Mouse (Mus musculus): ENCODE results near the gene Zfp961. TPM values are rescaled to one million over a fixed set of nuclear protein-coding genes. Genes with fewer than 3 reads are reported as not detected.
"Not testable (repeated sequence)": the region's sequence is repeated elsewhere in the genome, so short reads cannot be mapped to it uniquely, and the experiment has no call there.

The Zfp961 gene
- polyA plus RNA-seq, 1 experiment from 2014 or later, result 16.2 TPM

DNA sequence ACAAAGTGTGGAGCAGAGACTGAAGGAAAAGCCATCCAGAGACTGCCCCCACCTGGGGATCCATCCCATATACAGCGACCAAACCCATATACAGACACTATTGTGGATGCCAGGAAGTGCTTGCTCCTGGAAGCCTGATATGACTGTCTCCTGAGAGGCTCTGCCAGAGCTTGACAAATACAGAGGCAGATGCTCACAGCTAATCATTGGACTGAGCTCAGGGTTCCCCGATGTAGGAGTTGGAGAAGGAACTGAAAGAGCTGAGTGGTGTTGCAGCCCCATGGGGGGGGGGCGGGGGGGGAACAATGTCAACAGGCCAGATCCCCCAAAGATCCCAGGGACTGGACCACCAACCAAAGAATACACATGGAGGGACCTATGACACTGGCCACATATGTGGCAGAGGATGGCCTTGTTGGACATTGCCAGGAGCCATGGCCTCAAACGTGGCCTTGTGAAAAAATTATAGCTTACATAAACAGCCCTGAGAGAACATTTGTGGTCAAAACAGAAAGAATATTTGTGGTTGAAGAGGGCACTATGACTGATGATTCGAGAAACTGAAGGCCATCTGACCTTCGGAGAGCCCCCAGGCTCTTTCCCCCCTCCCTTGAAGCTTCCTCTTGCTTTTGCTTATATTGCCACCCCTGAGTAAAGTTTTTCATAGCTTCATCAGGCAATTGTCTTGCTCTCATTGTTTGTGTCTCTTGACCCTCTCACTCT is 62.8 kb downstream of the Zfp961 start:
- not testable (repeated sequence) for H3K4me1 ChIP-seq (ENCODE audit: control insufficient read depth, insufficient read depth, low read length); H3K4me3 ChIP-seq (ENCODE audit: low read depth, low read length); H3K9ac ChIP-seq (ENCODE audit: low read depth, low read length); H3K27me3 ChIP-seq (replicated peaks; ENCODE audit: control insufficient read depth, insufficient read depth, low read length); ATAC-seq (ENCODE audit: low read depth); H3K9me3 ChIP-seq (ENCODE audit: control insufficient read depth, low read length); H3K27ac ChIP-seq (replicated peaks; ENCODE audit: low read depth, low read length); H3K36me3 ChIP-seq (ENCODE audit: control insufficient read depth, insufficient read depth, low read length); DNase-seq (ENCODE audit: low spot score); H3K4me2 ChIP-seq (ENCODE audit: low read depth, low read length)
- 66% methylated on average over 5 of the region's 6 CpGs for WGBS

DNA sequence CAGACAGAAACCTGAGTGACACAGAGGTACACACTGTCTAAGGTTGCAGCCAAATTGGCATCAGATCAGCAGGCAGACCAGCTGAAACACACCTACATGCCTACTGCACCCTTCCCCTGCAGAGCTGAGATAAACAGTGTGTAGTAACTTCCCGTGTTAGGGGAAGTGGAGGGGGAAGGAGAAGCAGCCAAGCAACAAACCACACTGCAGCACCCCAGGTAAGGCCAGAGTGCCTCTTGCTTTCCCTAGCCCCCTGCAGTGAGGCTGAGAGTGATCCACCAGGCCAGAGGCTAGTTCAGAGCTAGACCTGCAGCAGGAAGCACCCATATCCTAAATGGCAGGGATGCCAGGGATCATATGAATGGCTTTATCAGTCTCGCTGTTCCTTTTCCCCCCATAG is 66.5 kb downstream of the Zfp961 start:
- 54% methylated on average over 2 of the region's 2 CpGs for WGBS
- not testable (repeated sequence) for H3K4me2 ChIP-seq (ENCODE audit: low read depth, low read length); H3K27ac ChIP-seq (replicated peaks; ENCODE audit: low read depth, low read length); H3K36me3 ChIP-seq (ENCODE audit: control insufficient read depth, insufficient read depth, low read length); H3K4me3 ChIP-seq (ENCODE audit: low read depth, low read length); H3K9me3 ChIP-seq (ENCODE audit: control insufficient read depth, low read length); ATAC-seq (ENCODE audit: low read depth); DNase-seq (ENCODE audit: low spot score); H3K27me3 ChIP-seq (replicated peaks; ENCODE audit: control insufficient read depth, insufficient read depth, low read length); H3K4me1 ChIP-seq (ENCODE audit: control insufficient read depth, insufficient read depth, low read length); H3K9ac ChIP-seq (ENCODE audit: low read depth, low read length)

DNA sequence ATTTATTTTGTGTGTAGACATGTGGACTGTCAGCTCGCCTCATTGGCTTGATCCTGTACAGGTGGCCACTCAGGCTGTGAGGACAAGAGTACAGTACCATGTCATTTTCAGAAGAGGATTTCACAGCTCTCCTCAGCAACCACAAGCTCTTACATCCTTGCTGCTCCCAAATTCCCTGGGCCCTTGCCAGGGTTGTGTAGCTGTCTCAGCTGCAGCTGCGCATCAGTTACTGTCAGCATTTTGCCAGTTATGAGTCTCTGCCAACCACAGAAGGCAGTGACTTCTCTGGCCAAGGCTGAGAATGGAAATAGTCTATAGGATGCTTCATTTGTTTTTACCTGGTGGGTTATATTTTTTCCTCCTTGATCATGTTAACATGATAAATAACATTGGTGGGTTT is 67.3 kb downstream of the Zfp961 start:
- no peaks in the 10 kb centered on the region for H3K4me1 ChIP-seq (ENCODE audit: control insufficient read depth, insufficient read depth, low read length)
- H3K4me2 ChIP-seq (ENCODE audit: low read depth, low read length), result no peak overlapping the region
- H3K9ac ChIP-seq (ENCODE audit: low read depth, low read length), result no peak overlapping the region
- H3K4me3 ChIP-seq (ENCODE audit: low read depth, low read length), result no peak overlapping the region
- no peak overlapping the region for H3K27ac ChIP-seq (replicated peaks; ENCODE audit: low read depth, low read length)
- 65% methylated on average over 2 of the region's 2 CpGs for WGBS
- DNase-seq (ENCODE audit: low spot score) (peak; percentile 6), ATAC-seq (ENCODE audit: low read depth) (no peak)
- H3K9me3 ChIP-seq (ENCODE audit: control insufficient read depth, low read length), result no peaks in the 10 kb centered on the region
- H3K27me3 ChIP-seq (replicated peaks; ENCODE audit: control insufficient read depth, insufficient read depth, low read length), result no peaks in the 10 kb centered on the region
- H3K36me3 ChIP-seq (ENCODE audit: control insufficient read depth, insufficient read depth, low read length), result no peaks in the 10 kb centered on the region

DNA sequence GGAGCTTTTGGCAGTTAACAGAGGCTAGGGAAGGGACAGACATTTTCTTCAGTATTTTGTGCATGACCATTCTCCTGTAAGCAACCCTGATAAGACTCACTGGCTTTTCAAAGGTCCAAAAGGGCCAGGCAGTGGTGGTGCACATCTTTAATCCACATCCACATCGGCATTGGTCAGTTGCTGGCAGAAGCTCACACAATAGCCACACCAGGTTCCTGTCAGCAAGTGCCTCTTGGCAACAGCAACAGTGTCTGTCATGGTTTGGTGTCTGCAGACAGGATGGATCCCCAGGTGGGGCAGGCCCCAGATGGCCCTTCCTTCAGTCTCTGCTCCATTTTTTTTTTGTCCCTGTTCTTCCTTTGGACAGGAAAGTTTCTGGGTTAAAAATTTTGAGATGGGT is 68.2 kb downstream of the Zfp961 start:
- not testable (repeated sequence) for H3K4me1 ChIP-seq (ENCODE audit: control insufficient read depth, insufficient read depth, low read length); H3K9me3 ChIP-seq (ENCODE audit: control insufficient read depth, low read length); H3K4me2 ChIP-seq (ENCODE audit: low read depth, low read length); ATAC-seq (ENCODE audit: low read depth); H3K27ac ChIP-seq (replicated peaks; ENCODE audit: low read depth, low read length); H3K9ac ChIP-seq (ENCODE audit: low read depth, low read length); H3K4me3 ChIP-seq (ENCODE audit: low read depth, low read length); H3K36me3 ChIP-seq (ENCODE audit: control insufficient read depth, insufficient read depth, low read length); H3K27me3 ChIP-seq (replicated peaks; ENCODE audit: control insufficient read depth, insufficient read depth, low read length); DNase-seq (ENCODE audit: low spot score)
- 81% methylated on average over 1 of the region's 1 CpGs for WGBS

DNA sequence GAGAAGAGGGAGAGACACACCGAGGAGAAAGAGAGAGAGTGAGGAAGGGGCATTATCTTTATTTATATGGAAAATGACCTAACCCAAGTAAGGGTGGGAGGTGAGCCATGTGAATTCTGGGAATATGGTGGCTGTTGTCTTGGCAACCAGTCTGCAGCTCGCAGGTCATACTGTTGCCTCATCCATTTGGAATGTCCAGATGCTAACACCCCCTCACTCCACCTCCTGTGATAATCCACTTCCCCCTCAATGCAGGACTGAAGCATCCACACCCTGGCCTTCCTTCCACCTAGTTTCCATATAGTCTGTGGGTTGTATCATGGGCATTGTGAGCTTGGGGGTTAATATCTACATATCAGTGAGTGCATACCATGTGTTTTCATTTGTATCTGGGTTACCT is 69.0 kb downstream of the Zfp961 start:
- Histone ChIP-seq H3K4me3 (ENCODE audit: low read depth, low read length) (no peak overlapping the region), H3K4me1 (ENCODE audit: control insufficient read depth, insufficient read depth, low read length) (no peaks in the 10 kb centered on the region), H3K36me3 (ENCODE audit: control insufficient read depth, insufficient read depth, low read length) (no peaks in the 10 kb centered on the region), H3K27me3 (replicated peaks; ENCODE audit: control insufficient read depth, insufficient read depth, low read length) (no peaks in the 10 kb centered on the region), H3K9me3 (ENCODE audit: control insufficient read depth, low read length) (0 out of 2 replicates have a peak, but pooled peaks cover 2% of the 10 kb centered on the region), H3K9ac (ENCODE audit: low read depth, low read length) (no peak overlapping the region), H3K4me2 (ENCODE audit: low read depth, low read length) (no peak overlapping the region), H3K27ac (replicated peaks; ENCODE audit: low read depth, low read length) (no peak overlapping the region)
- no peak for ATAC-seq (ENCODE audit: low read depth)
- DNase-seq (ENCODE audit: low spot score), result no peak
- WGBS, result 64% methylated on average over 2 of the region's 2 CpGs

DNA sequence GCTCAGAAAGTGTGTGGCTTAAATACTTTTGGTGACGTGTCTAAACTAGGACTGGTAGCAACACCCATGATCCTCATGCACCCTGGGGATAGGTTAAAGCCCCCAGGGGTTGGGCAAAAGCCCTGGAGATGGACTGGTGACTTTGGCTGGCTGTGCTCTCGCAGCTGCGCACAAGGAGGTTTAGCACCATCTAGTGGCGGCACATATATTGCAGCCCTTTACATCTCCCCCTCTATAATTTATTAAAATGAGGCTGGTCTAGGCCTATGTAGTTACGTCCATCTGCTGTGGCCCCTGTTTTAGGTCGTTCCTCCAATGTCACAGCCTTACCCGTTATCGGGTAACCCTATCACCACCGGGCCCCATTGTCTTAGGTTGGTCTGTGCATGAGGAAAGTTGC is 74.0 kb downstream of the Zfp961 start:
- not testable (repeated sequence) for H3K27ac ChIP-seq (replicated peaks; ENCODE audit: low read depth, low read length); H3K9ac ChIP-seq (ENCODE audit: low read depth, low read length); ATAC-seq (ENCODE audit: low read depth); H3K4me3 ChIP-seq (ENCODE audit: low read depth, low read length); H3K9me3 ChIP-seq (ENCODE audit: control insufficient read depth, low read length); H3K4me1 ChIP-seq (ENCODE audit: control insufficient read depth, insufficient read depth, low read length); H3K36me3 ChIP-seq (ENCODE audit: control insufficient read depth, insufficient read depth, low read length); H3K4me2 ChIP-seq (ENCODE audit: low read depth, low read length); DNase-seq (ENCODE audit: low spot score); H3K27me3 ChIP-seq (replicated peaks; ENCODE audit: control insufficient read depth, insufficient read depth, low read length)
- 5% methylated on average over 4 of the region's 9 CpGs for WGBS

DNA sequence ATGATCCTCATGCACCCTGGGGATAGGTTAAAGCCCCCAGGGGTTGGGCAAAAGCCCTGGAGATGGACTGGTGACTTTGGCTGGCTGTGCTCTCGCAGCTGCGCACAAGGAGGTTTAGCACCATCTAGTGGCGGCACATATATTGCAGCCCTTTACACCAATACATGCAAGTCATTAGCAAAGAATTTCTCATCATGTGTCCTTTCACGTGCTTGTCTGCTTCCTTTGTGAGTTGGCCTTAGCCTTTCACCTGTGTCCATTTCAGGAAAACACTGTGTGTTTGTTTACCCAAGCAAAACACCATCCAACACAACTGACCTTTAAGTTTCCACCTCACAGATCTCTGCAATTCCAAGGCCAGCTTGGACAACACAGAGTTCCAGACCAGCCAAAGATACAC is 82.1 kb downstream of the Zfp961 start:
- WGBS, result 18% methylated on average over 2 of the region's 4 CpGs
- not testable (repeated sequence) for ATAC-seq (ENCODE audit: low read depth); H3K27ac ChIP-seq (replicated peaks; ENCODE audit: low read depth, low read length)

DNA sequence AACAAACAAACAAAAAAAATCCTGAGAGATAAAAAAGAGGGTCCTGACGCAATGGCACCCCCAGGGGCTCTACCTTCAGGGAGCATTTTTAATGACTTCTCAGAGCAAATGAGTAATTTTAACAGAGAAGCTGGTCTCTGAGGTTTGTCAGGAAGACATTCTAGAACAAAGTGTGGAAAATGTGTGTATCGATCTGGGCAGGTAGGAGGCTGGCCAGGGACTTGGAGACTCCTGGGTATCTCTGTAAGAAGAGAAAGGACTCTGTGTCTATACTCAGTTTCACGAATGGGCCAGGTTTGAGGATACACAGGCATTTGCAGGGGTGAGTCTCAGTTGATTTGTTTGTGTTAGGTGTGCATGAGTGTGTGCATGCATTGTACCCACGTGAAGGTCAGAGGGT is 90.1 kb downstream of the Zfp961 start, which contains the start of gene Olfr372:
Gene Olfr372, plus strand, starts transcription at position 301 of the 400 bp plus-strand sequence.
- H3K4me1 ChIP-seq (ENCODE audit: control insufficient read depth, insufficient read depth, low read length); H3K9ac ChIP-seq (ENCODE audit: low read depth, low read length); H3K27me3 ChIP-seq (replicated peaks; ENCODE audit: control insufficient read depth, insufficient read depth, low read length); H3K36me3 ChIP-seq (ENCODE audit: control insufficient read depth, insufficient read depth, low read length); H3K27ac ChIP-seq (replicated peaks; ENCODE audit: low read depth, low read length); DNase-seq (ENCODE audit: low spot score); ATAC-seq (ENCODE audit: low read depth); H3K9me3 ChIP-seq (ENCODE audit: control insufficient read depth, low read length); H3K4me3 ChIP-seq (ENCODE audit: low read depth, low read length); H3K4me2 ChIP-seq (ENCODE audit: low read depth, low read length): not testable (repeated sequence)
- WGBS, result 77% methylated on average over 4 of the region's 4 CpGs

More for the DNA sequence above, 82.1 kb downstream of the Zfp961 start:
- not testable (repeated sequence) for H3K4me1 ChIP-seq (ENCODE audit: control insufficient read depth, insufficient read depth, low read length); H3K9ac ChIP-seq (ENCODE audit: low read depth, low read length); H3K36me3 ChIP-seq (ENCODE audit: control insufficient read depth, insufficient read depth, low read length); DNase-seq (ENCODE audit: low spot score); H3K4me2 ChIP-seq (ENCODE audit: low read depth, low read length); H3K27me3 ChIP-seq (replicated peaks; ENCODE audit: control insufficient read depth, insufficient read depth, low read length); H3K4me3 ChIP-seq (ENCODE audit: low read depth, low read length); H3K9me3 ChIP-seq (ENCODE audit: control insufficient read depth, low read length)

DNA sequence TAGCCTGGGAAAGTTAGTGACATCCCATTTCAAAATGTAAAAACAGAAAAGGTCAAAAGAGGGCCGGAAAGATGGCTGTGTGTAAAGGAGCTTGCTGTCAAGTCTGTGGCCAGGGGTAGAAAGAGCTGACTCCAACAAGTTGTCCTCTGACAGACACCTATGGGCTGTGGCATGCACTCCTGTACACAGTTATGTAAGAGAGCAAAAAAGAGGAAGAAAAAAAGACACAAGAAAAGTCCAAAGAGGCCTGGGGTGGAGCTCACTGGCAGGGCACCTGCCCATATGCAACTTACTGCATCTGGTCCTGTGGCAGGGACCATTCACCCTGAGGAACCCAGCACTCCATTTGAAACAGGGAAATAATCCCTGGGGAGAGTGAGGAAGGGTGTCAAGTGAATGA is 91.7 kb downstream of the Zfp961 start:
- Histone ChIP-seq H3K9me3 (ENCODE audit: control insufficient read depth, low read length) (no peaks in the 10 kb centered on the region), H3K9ac (ENCODE audit: low read depth, low read length) (no peak overlapping the region), H3K4me3 (ENCODE audit: low read depth, low read length) (no peak overlapping the region), H3K36me3 (ENCODE audit: control insufficient read depth, insufficient read depth, low read length) (no peaks in the 10 kb centered on the region), H3K27ac (replicated peaks; ENCODE audit: low read depth, low read length) (no peak overlapping the region), H3K4me2 (ENCODE audit: low read depth, low read length) (no peak overlapping the region), H3K4me1 (ENCODE audit: control insufficient read depth, insufficient read depth, low read length) (no peaks in the 10 kb centered on the region), H3K27me3 (replicated peaks; ENCODE audit: control insufficient read depth, insufficient read depth, low read length) (no peaks in the 10 kb centered on the region)
- ATAC-seq (ENCODE audit: low read depth) (no peak), DNase-seq (ENCODE audit: low spot score) (no peak)
- WGBS, result 82% methylated on average over 1 of the region's 1 CpGs

Measured in embryonic facial prominence, embryonic 14.5 days (tissue).